Mouse (Mus musculus) megakaryocyte, embryonic 14.5 days (primary cell): ENCODE data around the gene Slc25a21.

Experiments
- FLI1 ChIP-seq: IDR thresholded peaks from 2 replicates; pipeline ENCODE4 v1.6.1; 2012; ENCODE audit warnings: low read length, inconsistent platforms, mixed read lengths
- GATA1 ChIP-seq: IDR thresholded peaks from 3 replicates; pipeline ENCODE4 v1.6.1; 2012; ENCODE audit warnings: mixed read lengths, low read length, inconsistent platforms, borderline replicate concordance

DNA sequence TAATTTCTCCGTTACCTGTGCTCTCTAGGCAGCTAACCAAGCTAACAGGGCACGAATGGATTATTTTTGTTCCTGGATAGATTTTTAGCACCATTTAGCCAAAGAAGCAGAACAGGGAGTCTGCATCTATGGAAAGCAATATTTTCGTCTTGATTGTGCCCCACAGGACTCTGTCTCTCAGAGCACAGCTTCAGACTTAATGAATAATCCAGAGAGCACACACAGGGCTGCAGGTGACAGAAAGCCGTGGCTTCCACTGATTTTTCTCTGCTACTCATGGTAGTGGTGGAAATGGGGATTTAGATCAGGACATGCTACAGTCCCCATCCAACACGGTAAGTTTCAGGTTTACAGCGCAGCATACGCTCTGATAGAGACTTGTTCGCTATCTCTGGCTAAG lies 299.3 kb downstream of the Slc25a21 start:
- no peak for TF ChIP-seq FLI1
- TF ChIP-seq GATA1, result no peak
